Mouse (Mus musculus) midbrain, embryonic 16.5 days (tissue): ENCODE measurements at regions not wholly inside any gene's neighbourhood (a gene's known extent, or its start where the extent isn't known, plus 50 kb on each side); places are given as distances from the start of the nearest gene placed in this dataset.

Source experiments
- ATAC-seq: fragments of 200-750 bp; cut with Nextera tagmentation; 2 replicates; pipeline ENCODE4 v1.8.0; 2017; ENCODE audit warnings: moderate TSS enrichment
- H3K27ac ChIP-seq: fragments of 300-500 bp; sonication (generic); 2 replicates; pipeline ENCODE4 v1.5.1; 2014; ENCODE audit warnings: mild to moderate bottlenecking, low read length, mixed read lengths
- H3K27me3 ChIP-seq: fragments of 300-500 bp; sonication (generic); 2 replicates; pipeline ENCODE4 v1.6.1; 2014; ENCODE audit warnings: low read depth, low read length, mixed read lengths; ENCODE audit not compliant: control insufficient read depth, insufficient read depth
- H3K36me3 ChIP-seq: fragments of 300-500 bp; sonication (generic); 2 replicates; pipeline ENCODE4 v1.6.1; 2014; ENCODE audit warnings: mild to moderate bottlenecking, low read length, moderate library complexity, mixed read lengths; ENCODE audit not compliant: control insufficient read depth, insufficient read depth
- H3K4me1 ChIP-seq: fragments of 300-500 bp; sonication (generic); 2 replicates; pipeline ENCODE4 v1.6.1; 2014; ENCODE audit warnings: mild to moderate bottlenecking, low read length, mixed read lengths; ENCODE audit not compliant: control insufficient read depth, insufficient read depth
- H3K4me2 ChIP-seq: fragments of 300-500 bp; sonication (generic); 2 replicates; pipeline ENCODE4 v1.6.1; 2014; ENCODE audit warnings: mild to moderate bottlenecking, low read length, mixed read lengths
- H3K4me3 ChIP-seq: fragments of 300-500 bp; sonication (generic); 2 replicates; pipeline ENCODE4 v1.5.1; 2014; ENCODE audit warnings: low read depth, mild to moderate bottlenecking, low read length, moderate library complexity, mixed read lengths
- H3K9ac ChIP-seq: fragments of 300-500 bp; sonication (generic); 2 replicates; pipeline ENCODE4 v1.6.1; 2014; ENCODE audit warnings: low read depth, low read length, mixed read lengths
- H3K9me3 ChIP-seq: fragments of 300-500 bp; sonication (generic); replicated peaks from 2 replicates; pipeline ENCODE4 v1.6.1; 2014; ENCODE audit warnings: mild to moderate bottlenecking, low read length, mixed read lengths; ENCODE audit not compliant: control insufficient read depth, poor library complexity, severe bottlenecking
- WGBS: fragments of 180-500 bp; shearing (Covaris S2); extraction: QIAGEN DNeasy Blood & Tissue Kit; methylation state at CpG from one replicate; pipeline ENCODE4 v1.1.7; 2014; 5-methylcytosine and 5-hydroxymethylcytosine counted together

DNA sequence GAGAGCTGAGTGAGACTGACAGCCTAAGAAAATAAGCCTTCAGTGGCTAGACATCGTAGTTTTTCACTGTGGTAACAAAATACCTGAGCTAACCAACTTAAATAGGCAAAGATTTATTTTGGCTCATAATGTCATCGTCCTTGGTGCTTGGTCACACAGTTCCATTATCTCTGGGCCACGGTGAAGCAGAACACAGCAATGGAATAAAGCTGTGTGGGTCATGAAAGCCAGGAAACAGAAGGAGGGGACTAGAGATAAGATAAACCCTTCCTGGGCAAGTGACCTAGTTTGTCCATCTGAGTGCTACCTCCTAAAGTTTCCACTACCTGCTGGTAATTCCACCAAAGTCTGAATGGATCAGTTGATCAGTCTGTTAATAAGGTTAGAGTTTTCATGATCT lies 134.8 kb upstream of the Gm5129 start:
- Histone ChIP-seq H3K9me3 (no peaks in the 10 kb centered on the region), H3K27me3 (no peaks in the 10 kb centered on the region), H3K4me2 (no peak overlapping the region), H3K9ac (no peak overlapping the region), H3K4me1 (no peaks in the 10 kb centered on the region), H3K36me3 (no peaks in the 10 kb centered on the region), H3K4me3 (no peak overlapping the region), H3K27ac (no peak overlapping the region)
- no peak for ATAC-seq
- 92% methylated on average over 3 of the region's 3 CpGs for WGBS

GRCm38 (mm10) chr5:29875451-29875850 lies 137.5 kb upstream of the Il6 start:
- Histone ChIP-seq H3K4me1 (no peaks in the 10 kb centered on the region), H3K27me3 (no peaks in the 10 kb centered on the region), H3K4me3 (no peak overlapping the region), H3K9ac (no peak overlapping the region), H3K4me2 (no peak overlapping the region), H3K27ac (no peak overlapping the region), H3K9me3 (no peaks in the 10 kb centered on the region), H3K36me3 (no peaks in the 10 kb centered on the region)
- WGBS = 58% methylated on average over 1 of the region's 1 CpGs
- ATAC-seq = no peak

DNA sequence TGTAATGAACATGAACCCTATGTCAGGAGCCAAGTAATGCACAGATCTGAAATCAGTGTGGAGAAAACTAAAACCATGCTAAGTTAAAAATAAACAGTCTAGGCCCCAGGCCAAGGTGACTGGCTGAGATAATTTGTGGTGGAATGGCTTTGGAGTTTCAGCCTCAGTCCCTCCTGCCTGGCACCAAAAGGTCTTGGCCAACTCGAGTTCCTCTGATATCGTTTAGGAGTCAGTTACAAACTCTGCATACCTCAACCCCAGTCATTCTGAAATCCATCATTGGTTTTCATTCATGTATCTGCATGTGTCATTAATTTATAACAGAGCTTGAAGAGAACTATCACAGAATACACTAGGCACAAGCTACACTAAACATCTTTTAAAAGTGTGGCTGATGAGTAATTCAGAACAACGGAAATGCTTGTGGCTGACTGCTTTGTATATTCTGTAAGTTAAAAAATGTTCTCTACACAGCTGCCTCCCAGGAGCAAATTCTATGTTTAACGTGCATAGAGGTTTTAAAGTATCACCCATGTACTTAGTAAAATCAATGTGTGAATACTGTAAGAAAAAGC lies 125.6 kb upstream of the Il6 start:
- no peak overlapping the region for H3K4me3 ChIP-seq
- no peaks in the 10 kb centered on the region for H3K36me3 ChIP-seq
- H3K9me3 ChIP-seq = no peaks in the 10 kb centered on the region
- H3K27me3 ChIP-seq = no peaks in the 10 kb centered on the region
- H3K9ac ChIP-seq = no peak overlapping the region
- no peaks in the 10 kb centered on the region for H3K4me1 ChIP-seq
- H3K27ac ChIP-seq = no peak overlapping the region
- WGBS = 82% methylated on average over 4 of the region's 4 CpGs
- ATAC-seq = no peak
- no peak overlapping the region for H3K4me2 ChIP-seq

DNA sequence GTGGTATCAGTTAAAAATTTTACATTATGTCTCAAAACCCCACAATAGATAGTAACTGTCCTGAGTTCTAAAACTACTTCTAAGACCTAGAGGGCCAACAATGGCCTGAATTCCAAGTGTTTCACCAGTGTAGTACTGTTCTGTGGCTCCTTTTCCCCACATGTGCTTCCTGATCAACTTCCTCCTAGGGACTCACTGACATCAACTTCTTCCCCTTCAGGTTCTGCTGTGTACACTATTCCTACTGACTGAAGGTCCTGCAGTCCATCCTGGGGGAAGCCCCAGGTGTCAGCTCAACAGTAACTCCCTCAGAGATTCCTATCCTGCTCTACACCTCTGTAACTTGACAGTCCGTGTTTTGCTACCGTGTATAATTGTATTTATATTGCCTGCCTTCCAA lies 120.6 kb upstream of the Il6 start:
- WGBS = 77% methylated on average over 2 of the region's 2 CpGs
- Histone ChIP-seq H3K9ac (no peak overlapping the region), H3K4me3 (no peak overlapping the region), H3K36me3 (no peaks in the 10 kb centered on the region), H3K27me3 (no peaks in the 10 kb centered on the region), H3K27ac (no peak overlapping the region), H3K4me2 (no peak overlapping the region), H3K4me1 (peaks cover 7% of the 10 kb centered on the region; the same call in 1 of the 2 replicates), H3K9me3 (no peaks in the 10 kb centered on the region)
- no peak for ATAC-seq

DNA sequence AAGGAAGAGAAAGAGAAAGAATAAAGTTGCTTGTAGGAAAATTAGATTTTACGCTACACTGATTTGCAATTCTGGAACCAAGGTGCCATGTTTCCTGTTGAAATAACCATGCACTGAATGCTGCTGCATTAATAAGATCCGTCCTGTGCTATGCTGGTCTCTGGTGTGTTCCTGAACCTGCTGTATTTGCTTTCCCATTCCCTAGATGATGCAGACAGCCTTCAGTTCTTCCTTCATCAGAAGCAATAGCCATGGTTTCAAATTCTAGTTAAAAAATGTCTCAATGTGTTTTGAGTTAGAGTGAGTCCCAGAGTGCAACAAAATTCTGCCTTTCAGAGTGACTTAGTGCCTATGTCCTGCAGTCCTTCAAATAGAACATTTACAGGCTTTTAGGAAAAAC lies 120.1 kb upstream of the Il6 start:
- Histone ChIP-seq H3K4me1 (peaks cover 7% of the 10 kb centered on the region; the same call in 1 of the 2 replicates), H3K36me3 (no peaks in the 10 kb centered on the region), H3K4me2 (no peak overlapping the region), H3K27me3 (no peaks in the 10 kb centered on the region), H3K27ac (no peak overlapping the region), H3K9ac (no peak overlapping the region), H3K4me3 (no peak overlapping the region), H3K9me3 (no peaks in the 10 kb centered on the region)
- ATAC-seq = no peak
- 81% methylated on average over 2 of the region's 2 CpGs for WGBS

DNA sequence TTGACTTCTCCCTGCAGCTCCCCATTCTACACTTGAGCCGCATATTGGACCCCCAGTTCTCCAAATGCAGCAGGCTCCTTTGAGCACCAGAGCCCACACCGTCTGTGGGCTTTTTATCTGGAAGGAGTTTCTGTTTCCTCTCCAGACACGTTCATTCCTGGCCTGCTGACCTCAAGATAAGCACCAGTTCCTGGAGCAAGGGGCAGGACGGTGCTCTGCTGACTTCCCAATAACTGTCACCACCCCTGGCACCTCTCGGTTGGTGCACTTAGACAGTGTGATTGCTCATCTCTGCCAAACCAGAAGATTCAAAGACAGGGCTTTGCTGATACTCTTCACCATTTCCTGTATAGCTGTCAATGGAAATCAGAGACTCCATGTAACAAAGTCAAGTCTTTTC lies 119.1 kb upstream of the Il6 start:
- Histone ChIP-seq H3K36me3 (no peaks in the 10 kb centered on the region), H3K27me3 (no peaks in the 10 kb centered on the region), H3K9me3 (no peaks in the 10 kb centered on the region), H3K4me1 (peaks cover 7% of the 10 kb centered on the region; the same call in 1 of the 2 replicates), H3K4me3 (no peak overlapping the region), H3K27ac (no peak overlapping the region), H3K4me2 (no peak overlapping the region), H3K9ac (no peak overlapping the region)
- no peak for ATAC-seq
- WGBS = 78% methylated on average over 5 of the region's 5 CpGs

- no peaks in the 10 kb centered on the region for H3K9me3 ChIP-seq
- no peaks in the 10 kb centered on the region for H3K27me3 ChIP-seq
- H3K9ac ChIP-seq = no peak overlapping the region
- 18% methylated on average over 9 of the region's 9 CpGs for WGBS
- H3K27ac ChIP-seq = no peak overlapping the region
- no peak overlapping the region for H3K4me3 ChIP-seq
- peaks cover 7% of the 10 kb centered on the region; the same call in 1 of the 2 replicates for H3K4me1 ChIP-seq
- no peaks in the 10 kb centered on the region for H3K36me3 ChIP-seq
- no peak for ATAC-seq
- peak overlapping the region; percentile 21 for H3K4me2 ChIP-seq
Observed at GRCm38 (mm10) chr5:29894606-29895595, 118.0 kb upstream of the Il6 start.

- Histone ChIP-seq H3K27ac (no peak overlapping the region), H3K9ac (no peak overlapping the region), H3K36me3 (no peaks in the 10 kb centered on the region), H3K27me3 (no peaks in the 10 kb centered on the region), H3K9me3 (no peaks in the 10 kb centered on the region), H3K4me3 (no peak overlapping the region), H3K4me1 (peaks cover 7% of the 10 kb centered on the region; the same call in 1 of the 2 replicates), H3K4me2 (no peak overlapping the region)
- ATAC-seq = no peak
Observed at GRCm38 (mm10) chr5:29897617-29898016, 115.3 kb upstream of the Il6 start.

DNA sequence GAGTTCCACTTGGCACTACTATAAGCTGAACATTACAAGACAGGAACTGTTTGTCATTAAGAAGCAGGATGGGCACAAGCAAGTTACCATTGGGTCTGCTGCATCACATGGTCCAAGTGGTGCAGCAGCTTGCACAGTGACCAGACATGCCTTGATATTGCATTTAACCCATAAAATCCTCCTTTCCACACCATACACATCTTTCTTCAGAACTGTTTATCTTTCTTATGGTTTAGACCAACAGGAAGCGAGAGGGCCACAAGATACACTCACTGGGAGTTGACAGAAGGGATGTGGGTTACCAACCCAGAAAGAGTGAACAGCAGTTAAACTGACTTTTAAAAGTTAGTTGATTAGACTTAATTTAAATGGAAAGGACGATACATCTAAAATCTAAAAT lies 111.2 kb upstream of the Il6 start:
- WGBS = 84% methylated on average over 2 of the region's 2 CpGs
- H3K27ac ChIP-seq = no peak overlapping the region
- no peaks in the 10 kb centered on the region for H3K4me1 ChIP-seq
- H3K36me3 ChIP-seq = no peaks in the 10 kb centered on the region
- H3K4me2 ChIP-seq = no peak overlapping the region
- H3K9ac ChIP-seq = no peak overlapping the region
- H3K27me3 ChIP-seq = no peaks in the 10 kb centered on the region
- H3K4me3 ChIP-seq = no peak overlapping the region
- no peak for ATAC-seq
- no peaks in the 10 kb centered on the region for H3K9me3 ChIP-seq
